Mouse (Mus musculus) limb, embryonic 14.5 days (tissue): ENCODE results near the gene Ror2. TPM values are rescaled to one million over a fixed set of nuclear protein-coding genes. Genes with fewer than 3 reads are reported as not detected.

ENCODE experiments used
- ATAC-seq: fragments of 200-750 bp; cut with Nextera tagmentation; 2 replicates; pipeline ENCODE4 v1.8.0; 2017; ENCODE audit warnings: low read depth, moderate number of reproducible peaks, moderate TSS enrichment; ENCODE audit not compliant: low FRiP score
- DNase-seq: peaks from one replicate; pipeline ENCODE4 v3.0.0-alpha.2; 2015; ENCODE audit warnings: low spot score
- H3K27ac ChIP-seq: fragments of 300-500 bp; sonication (generic); replicated peaks from 2 replicates; pipeline ENCODE4 v1.5.1; 2014; ENCODE audit warnings: low read depth, mild to moderate bottlenecking, low read length, moderate library complexity, mixed read lengths
- H3K27me3 ChIP-seq: fragments of 300-500 bp; sonication (generic); 2 replicates; pipeline ENCODE4 v1.6.1; 2014; ENCODE audit warnings: low read length, mixed read lengths; ENCODE audit not compliant: control insufficient read depth, insufficient read depth
- H3K36me3 ChIP-seq: fragments of 300-500 bp; sonication (generic); 2 replicates; pipeline ENCODE4 v1.6.1; 2014; ENCODE audit warnings: mild to moderate bottlenecking, low read length, moderate library complexity, mixed read lengths; ENCODE audit not compliant: control insufficient read depth, insufficient read depth
- H3K4me1 ChIP-seq: fragments of 300-500 bp; sonication (generic); 2 replicates; pipeline ENCODE4 v1.6.1; 2014; ENCODE audit warnings: antibody characterized with exemption, low read length, mixed read lengths; ENCODE audit not compliant: control insufficient read depth, insufficient read depth
- H3K4me2 ChIP-seq: fragments of 300-500 bp; sonication (generic); replicated peaks from 2 replicates; pipeline ENCODE4 v1.6.1; 2014; ENCODE audit warnings: low read depth, mild to moderate bottlenecking, low read length, moderate library complexity; ENCODE audit not compliant: severe bottlenecking
- H3K4me3 ChIP-seq: fragments of 300-500 bp; sonication (generic); replicated peaks from 2 replicates; pipeline ENCODE4 v1.5.1; 2014; ENCODE audit warnings: low read length
- H3K9ac ChIP-seq: fragments of 300-500 bp; sonication (generic); 2 replicates; pipeline ENCODE4 v1.6.1; 2014; ENCODE audit warnings: mild to moderate bottlenecking, low read depth, low read length, moderate library complexity; ENCODE audit not compliant: severe bottlenecking
- H3K9me3 ChIP-seq: fragments of 300-500 bp; sonication (generic); 2 replicates; pipeline ENCODE4 v1.6.1; 2016; ENCODE audit warnings: low read length; ENCODE audit not compliant: control insufficient read depth
- POLR2A ChIP-seq: fragments of 200-500 bp; IDR thresholded peaks from 2 replicates; pipeline ENCODE4 v1.8.0; 2012; ENCODE audit warnings: inconsistent platforms, mild to moderate bottlenecking, moderate library complexity, borderline replicate concordance; ENCODE audit not compliant: insufficient read depth, insufficient read length; ENCODE audit errors: extremely low read depth
- WGBS: fragments of 180-500 bp; shearing (Covaris S2); extraction: QIAGEN DNeasy Blood & Tissue Kit; methylation state at CpG from one replicate; pipeline ENCODE4 v1.1.7; 2014; 5-methylcytosine and 5-hydroxymethylcytosine counted together
- polyA plus RNA-seq, 2 experiments: library from polyadenylated mRNA; depleted of rRNA in 1 of 2; stranded (reverse) in 1 of 2; unstranded in 1 of 2; fragments of >200 nt; fragmentation: Nextera tagmentation in 1 of 2; extraction: Ambion mirVana in 1 of 2; gene quantifications; 2 replicates each; pipeline versions ENCODE4 v1.2.1 to v1.2.3; 2012 to 2014

Ror2 gene
- polyA plus RNA-seq, 2 experiments, result 19.0 to 33.0 TPM

DNA sequence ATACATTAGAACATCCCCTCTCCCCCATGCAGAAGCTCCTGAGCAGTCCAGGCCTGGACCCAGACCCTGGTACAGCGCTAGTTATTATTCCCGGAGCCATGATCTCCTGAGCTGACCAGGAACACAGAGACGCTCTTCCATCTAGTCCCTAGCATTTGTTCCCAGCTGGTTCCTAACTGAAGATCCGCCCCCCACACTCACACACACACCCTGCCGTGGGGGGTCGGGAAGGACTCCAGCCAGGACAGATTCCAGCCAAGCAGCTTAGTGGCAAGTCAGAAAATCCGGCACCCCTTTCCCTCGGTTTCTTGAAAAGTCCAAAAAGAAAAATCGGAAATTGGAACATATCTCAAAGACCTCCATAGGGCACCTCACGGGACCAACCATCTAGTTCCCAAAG, 48.5 kb downstream of the Ror2 start:
- H3K9me3 ChIP-seq, result no peaks in the 10 kb centered on the region
- 53% methylated on average over 10 of the region's 10 CpGs for WGBS
- H3K27ac ChIP-seq, result no peak overlapping the region
- H3K4me1 ChIP-seq, result peaks cover 47% of the 10 kb centered on the region
- no peak for TF ChIP-seq POLR2A
- ATAC-seq (no peak), DNase-seq (no peak)
- H3K4me3 ChIP-seq, result no peak overlapping the region
- no peak overlapping the region for H3K9ac ChIP-seq
- no peak overlapping the region for H3K4me2 ChIP-seq
- no peaks in the 10 kb centered on the region for H3K36me3 ChIP-seq
- H3K27me3 ChIP-seq, result no peaks in the 10 kb centered on the region

DNA sequence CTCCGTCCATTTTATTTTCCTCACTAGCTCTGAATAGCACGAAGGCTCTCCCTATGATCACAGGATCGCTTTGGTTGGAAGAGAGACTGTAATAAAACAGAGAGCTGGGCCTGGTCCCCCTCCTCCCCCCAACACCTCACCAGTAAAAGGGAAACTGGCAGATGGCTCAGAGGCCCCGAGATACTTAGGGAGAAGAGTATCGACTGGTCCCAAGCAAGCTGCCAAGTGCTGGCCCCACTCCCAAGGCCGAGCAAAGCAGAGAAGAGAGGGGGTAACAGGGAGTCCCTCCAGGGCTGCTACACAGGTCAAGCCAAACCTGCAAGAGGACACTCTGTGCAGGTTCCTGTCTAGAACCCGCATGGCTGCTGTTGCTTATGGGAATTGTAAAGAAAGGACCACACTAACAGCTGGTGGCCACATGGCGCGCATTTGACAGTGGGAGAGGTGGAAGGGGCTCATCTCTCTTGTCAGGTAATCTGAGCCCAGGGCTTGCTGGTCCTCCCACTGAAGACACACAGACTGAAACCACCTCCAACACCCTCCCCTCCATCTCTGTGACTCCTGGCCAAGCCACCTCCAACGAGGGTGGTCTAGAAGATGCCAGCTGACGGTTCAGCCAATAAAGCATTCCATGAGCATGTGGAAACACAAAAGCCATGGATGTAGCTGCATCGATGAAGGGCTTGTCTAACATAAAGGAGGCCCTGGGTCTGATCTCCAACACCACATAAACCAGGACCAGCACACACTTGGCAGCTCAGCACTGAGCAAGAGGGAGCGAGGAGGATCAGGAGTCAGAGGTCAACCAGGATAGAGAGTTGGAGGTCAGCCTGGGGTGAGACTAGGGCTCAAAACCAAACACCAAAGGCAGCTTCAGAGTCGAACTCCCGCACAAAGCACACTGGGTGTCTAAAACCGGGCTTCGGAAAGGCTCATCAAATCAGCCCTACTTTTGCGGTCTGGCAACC, 49.2 kb downstream of the Ror2 start:
- H3K4me2 ChIP-seq, result peak overlapping the region; percentile 18
- H3K9me3 ChIP-seq, result no peaks in the 10 kb centered on the region
- H3K27me3 ChIP-seq, result no peaks in the 10 kb centered on the region
- peak overlapping the region; percentile 58; the same call in 1 of the 2 replicates for H3K27ac ChIP-seq
- peaks cover 53% of the 10 kb centered on the region for H3K4me1 ChIP-seq
- no peaks in the 10 kb centered on the region for H3K36me3 ChIP-seq
- H3K4me3 ChIP-seq, result no peak overlapping the region
- peak; percentile 64 for ATAC-seq
- DNase-seq, result peak; percentile 52
- H3K9ac ChIP-seq, result no peak overlapping the region
- no peak for TF ChIP-seq POLR2A
- 23% methylated on average over 18 of the region's 18 CpGs for WGBS

GRCm38 (mm10) chr13:53235953-53236352, 50.0 kb downstream of the Ror2 start:
- no peaks in the 10 kb centered on the region for H3K9me3 ChIP-seq
- no peak overlapping the region for H3K9ac ChIP-seq
- 19% methylated on average over 7 of the region's 7 CpGs for WGBS
- peak overlapping the region; percentile 39 for H3K27ac ChIP-seq
- H3K4me1 ChIP-seq, result peaks cover 61% of the 10 kb centered on the region
- H3K4me3 ChIP-seq, result no peak overlapping the region
- no peak for DNase-seq
- peak overlapping the region; percentile 18; the same call in 1 of the 2 replicates for H3K4me2 ChIP-seq
- no peak for TF ChIP-seq POLR2A
- no peaks in the 10 kb centered on the region for H3K36me3 ChIP-seq
- no peak for ATAC-seq
- no peaks in the 10 kb centered on the region for H3K27me3 ChIP-seq

GRCm38 (mm10) chr13:53234844-53235243, 51.1 kb downstream of the Ror2 start:
- no peaks in the 10 kb centered on the region for H3K9me3 ChIP-seq
- 11% methylated on average over 12 of the region's 12 CpGs for WGBS
- H3K4me3 ChIP-seq, result no peak overlapping the region
- DNase-seq (no peak), ATAC-seq (no peak)
- H3K4me1 ChIP-seq, result peaks cover 71% of the 10 kb centered on the region
- H3K27ac ChIP-seq, result no peak overlapping the region
- no peak for TF ChIP-seq POLR2A
- no peaks in the 10 kb centered on the region for H3K36me3 ChIP-seq
- H3K4me2 ChIP-seq, result no peak overlapping the region; the same call in 1 of the 2 replicates
- no peak overlapping the region for H3K9ac ChIP-seq
- no peaks in the 10 kb centered on the region for H3K27me3 ChIP-seq

DNA sequence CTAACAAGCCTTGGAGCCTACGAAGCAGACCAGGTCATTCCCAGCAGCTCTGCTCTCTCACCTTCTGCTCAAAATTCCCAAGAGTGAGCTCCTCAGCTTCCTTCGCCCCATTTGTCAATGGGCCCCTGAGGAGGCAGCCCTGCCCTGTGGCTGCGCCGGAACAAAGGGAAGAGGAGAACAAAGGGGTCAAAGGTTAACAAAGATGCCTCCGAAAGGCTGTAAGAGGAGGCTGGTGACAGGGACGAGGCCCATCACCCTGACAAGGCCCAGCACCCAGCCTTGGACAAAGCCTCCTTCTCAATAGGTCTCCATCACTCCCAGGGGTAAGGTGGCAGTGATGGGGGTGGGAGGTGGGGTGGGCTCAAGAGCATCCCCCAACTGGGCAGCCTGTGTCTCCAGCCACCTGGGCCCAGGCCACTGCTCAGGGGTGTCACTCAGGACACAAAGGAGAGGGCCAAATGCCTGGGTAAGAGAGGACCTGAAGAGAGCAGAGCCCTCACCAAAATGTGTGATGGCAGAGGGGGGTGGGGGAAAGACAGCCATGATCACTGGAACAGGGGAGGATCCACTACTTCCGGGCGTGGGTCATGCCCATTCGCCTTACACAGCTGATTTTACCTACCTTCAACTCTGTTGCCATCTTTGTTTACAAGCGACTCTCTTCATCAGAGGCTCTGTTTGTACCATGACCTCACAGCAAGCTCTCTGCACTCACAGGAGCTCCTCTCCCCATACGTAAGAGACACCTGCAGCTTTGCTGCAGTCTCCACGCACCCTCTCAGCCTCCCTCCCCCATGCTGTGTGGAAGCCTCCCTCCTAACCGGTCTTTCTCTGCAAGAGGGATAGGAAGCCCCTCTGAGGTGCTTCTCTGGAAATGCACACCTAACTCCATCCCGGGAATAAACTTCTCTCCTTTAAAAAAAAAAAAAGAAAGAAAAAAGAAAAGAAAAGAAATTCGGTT, 51.8 kb downstream of the Ror2 start:
- no peak for ATAC-seq
- 40% methylated on average over 15 of the region's 15 CpGs for WGBS
- no peaks in the 10 kb centered on the region for H3K9me3 ChIP-seq
- H3K27ac ChIP-seq, result no peak overlapping the region
- H3K4me2 ChIP-seq, result no peak overlapping the region
- H3K9ac ChIP-seq, result no peak overlapping the region
- no peak for DNase-seq
- no peak for TF ChIP-seq POLR2A
- H3K27me3 ChIP-seq, result no peaks in the 10 kb centered on the region
- peaks cover 71% of the 10 kb centered on the region for H3K4me1 ChIP-seq
- no peak overlapping the region for H3K4me3 ChIP-seq
- no peaks in the 10 kb centered on the region for H3K36me3 ChIP-seq
